Mouse (Mus musculus): Measurements from ENCODE around the gene Tle6.

The Tle6 gene

GRCm38 (mm10) chr10:81562411-81562810 is 38.5 kb downstream of the Tle6 start:
- DNase-seq (ENCODE audit: low spot score), result no peak

DNA sequence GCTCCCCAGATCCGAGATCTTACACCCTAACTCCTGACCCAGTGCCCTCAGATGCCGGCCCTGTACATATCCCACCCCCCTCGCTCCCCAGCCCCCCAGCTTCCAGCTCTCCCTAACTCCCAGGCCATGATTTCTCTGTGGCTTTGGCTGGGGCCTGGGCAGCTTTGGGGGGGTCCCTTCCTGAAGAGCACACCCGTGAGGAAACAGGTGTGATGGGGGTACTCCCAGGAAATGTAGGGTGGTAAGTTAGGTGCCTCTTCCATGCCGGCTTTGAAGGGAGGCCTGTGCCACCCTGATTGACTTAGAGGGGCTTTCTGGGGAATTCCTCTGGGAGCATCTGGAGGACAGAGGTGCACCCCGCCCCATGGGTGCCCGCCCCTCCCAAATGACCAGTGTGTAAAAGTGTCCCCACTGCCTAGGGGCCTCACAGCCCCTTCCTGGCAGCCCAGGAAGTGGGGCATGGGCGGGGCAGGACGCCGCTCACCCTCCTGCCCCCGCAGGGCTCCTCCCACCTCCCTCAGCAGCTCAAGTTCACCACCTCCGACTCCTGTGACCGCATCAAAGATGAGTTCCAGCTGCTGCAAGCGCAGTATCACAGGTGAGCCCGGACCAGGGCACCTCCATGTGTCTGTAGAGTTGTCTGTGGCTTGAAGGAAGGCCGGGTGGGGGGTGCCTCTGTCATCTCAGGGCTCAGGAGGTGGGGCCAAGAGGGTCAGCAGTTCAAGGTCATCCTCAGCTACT is 40.0 kb downstream of the Tle6 start:
- DNase-seq (ENCODE audit: low spot score), result no peak

GRCm38 (mm10) chr10:81559627-81560539 is 41.0 kb downstream of the Tle6 start:
- peak; percentile 83 for DNase-seq (ENCODE audit: low spot score)

- DNase-seq (ENCODE audit: low spot score), result peak; percentile 97
Measured at GRCm38 (mm10) chr10:81559163-81559626, 41.7 kb downstream of the Tle6 start, which contains the start of gene Aes. Gene Aes, plus strand, starts transcription at chr10:81559488.

- no peak for DNase-seq (ENCODE audit: low spot score)
Measured at GRCm38 (mm10) chr10:81557491-81557890, 43.4 kb downstream of the Tle6 start.

DNA sequence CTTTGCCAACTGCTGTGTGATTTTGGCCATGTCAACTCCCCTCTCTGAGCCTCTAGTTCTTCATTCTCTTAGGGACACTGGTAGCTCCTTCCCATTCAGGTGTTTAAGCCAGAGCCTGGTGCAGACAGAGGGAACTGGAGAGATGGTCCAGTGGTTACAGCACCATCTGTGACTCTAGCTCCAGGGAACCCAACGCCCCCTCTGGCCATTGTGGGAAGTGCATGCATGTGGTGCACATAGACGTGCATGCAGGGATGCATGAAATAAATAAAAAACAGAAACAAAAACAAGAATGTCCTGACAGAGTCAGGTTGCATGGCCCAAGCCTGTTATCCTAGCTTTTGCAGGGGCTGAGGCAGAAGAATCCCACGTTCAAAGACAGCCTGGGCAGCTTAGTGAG is 44.6 kb downstream of the Tle6 start:
- DNase-seq (ENCODE audit: low spot score), result no peak

GRCm38 (mm10) chr10:81553807-81554755 is 46.8 kb downstream of the Tle6 start:
- no peak for DNase-seq (ENCODE audit: low spot score)

- peak; percentile 80 for DNase-seq (ENCODE audit: low spot score)
Measured at GRCm38 (mm10) chr10:81553232-81553631, 47.6 kb downstream of the Tle6 start.

GRCm38 (mm10) chr10:81551597-81552102 is 49.2 kb downstream of the Tle6 start:
- DNase-seq (ENCODE audit: low spot score), result peak; percentile 88

- DNase-seq (ENCODE audit: low spot score), result peak; percentile 86
Measured at GRCm38 (mm10) chr10:81550257-81550656, 50.6 kb downstream of the Tle6 start.

DNA sequence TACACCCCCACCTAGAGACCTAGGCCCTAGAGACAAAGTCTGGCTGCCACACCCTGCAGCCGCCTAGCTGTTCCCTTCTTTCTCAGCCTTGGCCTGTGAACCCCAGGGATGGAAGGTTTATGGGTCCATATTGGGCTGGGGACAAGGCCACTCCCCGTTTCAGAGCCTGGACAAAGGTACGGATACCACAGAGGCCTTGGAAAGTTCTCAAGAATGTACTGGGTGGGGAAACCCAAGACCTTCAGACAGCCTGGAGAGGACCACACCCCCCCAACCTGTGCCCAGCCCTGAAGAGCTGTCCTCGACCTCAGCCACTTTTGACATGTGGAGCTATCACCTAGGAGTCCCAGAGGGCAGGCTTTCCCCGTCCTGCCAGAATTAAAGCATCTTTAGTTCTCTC is 51.9 kb downstream of the Tle6 start:
- DNase-seq (ENCODE audit: low spot score), result no peak

GRCm38 (mm10) chr10:81546788-81547571 is 53.9 kb downstream of the Tle6 start:
- DNase-seq (ENCODE audit: low spot score), result no peak

DNA sequence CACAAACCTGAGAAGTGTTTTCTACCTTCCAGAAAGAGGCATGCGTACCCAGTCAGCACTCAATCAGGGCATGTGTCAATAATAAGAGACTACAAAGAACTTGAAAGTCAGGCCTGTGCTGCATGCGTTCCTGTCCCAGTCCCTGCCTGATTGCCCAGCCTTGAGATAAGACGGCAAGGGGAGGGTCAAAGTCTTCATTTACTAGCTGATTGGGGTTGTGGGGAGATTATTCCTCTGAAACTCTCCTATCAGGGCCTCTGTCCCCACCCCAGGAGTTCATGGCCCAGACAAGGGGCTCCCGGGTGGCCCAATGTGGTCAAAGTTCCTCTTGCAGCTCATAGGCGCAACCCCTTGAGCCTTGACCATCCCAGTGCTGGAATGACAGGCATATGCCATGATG is 54.5 kb downstream of the Tle6 start:
- no peak for DNase-seq (ENCODE audit: low spot score)

- peak; percentile 100 for DNase-seq (ENCODE audit: low spot score)
Measured at GRCm38 (mm10) chr10:81545161-81545747, 55.6 kb downstream of the Tle6 start, which contains the start of gene Gna11. Gene Gna11, minus strand, starts transcription at chr10:81545190.

DNA sequence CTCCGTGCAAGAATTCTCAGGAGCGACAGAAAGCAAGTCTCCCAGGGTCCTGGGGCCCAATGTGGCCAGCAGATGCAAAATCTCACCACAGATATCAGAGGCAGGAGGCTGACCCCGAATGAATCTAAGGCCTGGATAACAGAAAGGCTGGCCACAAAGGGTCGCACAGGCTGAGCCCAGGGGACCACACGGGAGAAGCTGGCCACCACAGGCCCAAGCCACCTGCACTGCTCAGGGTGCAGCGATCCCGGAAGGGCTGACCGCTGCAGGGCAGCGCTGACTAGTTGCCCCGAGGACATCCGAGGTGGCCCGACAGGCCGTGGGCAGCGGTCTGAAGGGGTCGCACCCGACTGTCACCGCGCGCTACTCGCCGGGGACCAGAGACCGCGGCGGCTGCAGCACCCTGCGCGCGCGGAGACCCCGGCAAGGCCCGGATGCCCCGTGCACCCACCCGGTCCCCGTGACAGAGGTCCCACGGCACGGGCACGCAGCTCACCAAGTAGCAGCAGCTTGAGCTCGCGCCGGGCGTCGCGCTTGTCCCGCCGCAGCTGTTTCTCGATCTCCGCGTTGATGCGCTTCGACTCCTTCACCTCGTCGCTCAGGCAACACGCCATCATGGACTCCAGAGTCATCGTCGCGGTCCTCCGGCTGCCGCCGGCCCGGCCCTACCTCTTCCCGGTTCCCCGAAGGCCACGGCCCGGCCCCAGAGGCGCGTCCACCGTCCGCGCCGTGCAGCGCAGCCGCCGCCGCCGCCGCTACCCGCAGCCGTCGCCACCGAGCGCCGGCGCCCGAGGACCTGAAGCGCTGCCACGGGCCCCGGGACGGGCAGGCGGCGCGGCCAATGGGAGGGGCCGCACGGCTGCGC is 56.3 kb downstream of the Tle6 start:
- no peak for DNase-seq (ENCODE audit: low spot score)

- no peak for DNase-seq (ENCODE audit: low spot score)
Measured at GRCm38 (mm10) chr10:81543633-81544032, 57.2 kb downstream of the Tle6 start.

DNA sequence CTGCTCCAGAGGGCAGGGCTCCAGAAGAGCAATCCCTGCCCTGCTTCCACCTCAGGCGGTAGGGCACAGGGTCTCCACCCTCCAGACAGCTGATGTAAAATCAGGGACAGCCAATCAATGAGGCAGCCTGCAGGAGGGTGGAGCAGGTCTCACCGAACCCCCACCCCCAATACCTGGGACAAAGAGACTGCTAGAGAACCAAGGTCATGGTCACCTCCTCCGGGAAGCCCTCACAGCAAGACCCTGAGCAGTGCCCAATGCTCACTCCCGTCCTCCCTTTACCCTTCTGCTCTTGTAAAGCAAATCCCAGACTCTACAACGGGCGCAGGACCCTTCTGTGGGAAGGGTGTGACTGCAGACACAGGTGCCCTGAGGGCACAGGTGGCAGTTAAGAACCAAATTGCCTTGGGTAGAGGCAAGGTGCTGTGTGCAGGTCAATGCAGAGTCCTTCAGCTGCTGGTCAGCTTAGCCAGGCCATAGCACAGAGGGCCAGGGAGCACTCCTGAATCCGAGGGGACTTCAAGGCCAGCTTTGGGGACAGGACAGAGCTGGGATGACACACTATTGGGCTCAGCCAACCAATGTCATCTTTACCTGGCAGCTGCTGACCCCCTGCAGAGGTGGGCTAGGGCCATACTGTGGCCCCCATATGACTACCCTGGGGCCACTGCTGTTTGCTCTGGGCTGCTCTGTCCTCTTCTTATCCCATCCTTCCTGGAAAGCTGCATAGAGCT is 58.0 kb downstream of the Tle6 start:
- no peak for DNase-seq (ENCODE audit: low spot score)

- DNase-seq (ENCODE audit: low spot score), result no peak
Measured at GRCm38 (mm10) chr10:81541803-81542202, 59.1 kb downstream of the Tle6 start.

DNA sequence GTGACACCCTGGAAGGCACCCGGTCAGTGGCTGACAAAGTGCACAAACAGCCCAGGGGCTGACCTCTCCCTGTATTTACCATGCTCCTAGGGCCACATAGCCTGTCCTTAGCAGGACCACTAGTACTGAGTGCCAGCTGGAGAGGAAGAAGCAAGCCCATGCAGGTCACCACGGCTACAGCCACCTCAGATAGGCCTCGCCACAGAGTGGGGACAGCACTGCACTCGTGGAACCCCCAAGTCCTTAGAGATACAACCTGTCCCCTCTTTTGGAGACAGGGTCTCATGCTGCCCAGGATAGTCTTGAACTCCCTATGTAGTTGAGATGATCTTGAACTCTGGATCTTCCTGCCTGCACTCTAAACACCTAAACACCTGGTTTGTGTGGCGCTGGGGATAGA is 59.5 kb downstream of the Tle6 start:
- no peak for DNase-seq (ENCODE audit: low spot score)
